Mouse (Mus musculus) layer of hippocampus, adult 9-10 months (tissue): Measurements from ENCODE around the gene Sorcs3.
A peak's percentile ranks its signal among the peaks of the same experiment; 100 is the strongest.

Source experiments
- DNase-seq: peaks from one replicate; pipeline ENCODE4 v3.0.0; 2022; ENCODE audit warnings: low spot score

Gene Sorcs3

DNA sequence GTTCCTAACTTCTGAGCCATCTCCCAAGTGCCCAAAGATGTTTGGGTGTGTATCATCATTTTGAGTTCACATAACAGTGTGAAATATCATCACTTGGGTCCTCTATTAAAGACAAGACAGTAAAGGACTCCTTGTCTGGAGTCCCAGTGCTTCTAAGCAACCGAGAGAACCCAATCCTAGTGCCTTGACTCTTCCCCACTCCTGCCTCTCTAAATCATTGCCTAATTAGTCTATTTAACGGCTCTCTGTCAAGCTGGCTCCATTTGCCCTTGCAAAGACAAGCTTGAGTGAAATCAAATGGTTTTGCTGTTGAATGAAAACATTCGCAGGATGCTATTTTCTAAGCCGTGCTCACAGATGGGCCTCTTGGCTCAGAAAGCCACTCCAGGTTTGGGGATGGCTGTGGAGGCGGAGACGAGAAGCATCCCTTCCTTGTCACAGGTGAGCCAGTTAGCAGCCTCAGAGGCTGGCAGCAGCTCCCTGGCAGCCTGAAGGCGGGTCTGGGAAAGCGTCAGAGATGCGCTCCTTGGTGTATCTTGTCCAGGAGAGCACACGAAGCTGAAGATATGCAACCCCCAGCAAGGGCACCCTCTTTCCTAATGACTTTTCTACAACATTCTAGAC lies 79.9 kb downstream of the Sorcs3 start:
- peak; percentile 25 for DNase-seq

DNA sequence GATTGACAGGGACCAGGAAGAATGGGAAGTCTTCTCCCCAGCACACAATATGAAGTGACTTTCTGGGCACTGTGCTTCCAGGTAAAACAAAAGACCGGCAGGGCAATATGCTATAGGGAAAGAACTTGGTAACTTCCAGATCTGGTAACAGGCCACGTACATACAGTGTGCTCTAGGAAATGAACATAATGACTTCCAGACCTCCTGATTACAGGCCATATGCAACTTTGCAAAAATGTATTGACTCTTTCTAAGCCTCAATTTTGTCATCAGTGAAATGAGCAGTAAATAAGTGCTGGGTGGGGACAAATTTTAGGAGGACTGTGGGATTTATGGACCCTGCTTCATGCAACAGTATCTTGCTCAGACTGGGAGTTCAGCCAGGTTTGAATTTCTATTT lies 88.4 kb downstream of the Sorcs3 start:
- no peak for DNase-seq

DNA sequence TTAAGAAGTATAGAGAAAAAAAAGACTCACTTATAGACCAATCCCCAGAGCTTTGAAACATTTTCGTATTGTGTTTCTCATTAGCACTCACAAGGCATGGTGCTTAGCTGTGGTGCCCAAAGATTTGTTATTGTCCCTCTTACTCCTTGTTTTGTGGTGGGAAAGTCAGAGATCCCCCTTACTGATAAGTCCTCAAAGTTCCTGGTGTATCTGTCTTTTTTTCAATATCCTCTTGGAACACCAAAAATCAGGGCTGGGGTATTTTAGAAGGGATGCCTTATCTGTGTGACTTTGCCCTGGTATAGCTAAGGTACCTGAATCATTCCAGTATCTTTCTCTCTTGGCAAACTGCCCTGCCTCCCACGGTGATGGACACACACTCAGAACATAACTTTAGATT lies 92.6 kb downstream of the Sorcs3 start:
- no peak for DNase-seq

DNA sequence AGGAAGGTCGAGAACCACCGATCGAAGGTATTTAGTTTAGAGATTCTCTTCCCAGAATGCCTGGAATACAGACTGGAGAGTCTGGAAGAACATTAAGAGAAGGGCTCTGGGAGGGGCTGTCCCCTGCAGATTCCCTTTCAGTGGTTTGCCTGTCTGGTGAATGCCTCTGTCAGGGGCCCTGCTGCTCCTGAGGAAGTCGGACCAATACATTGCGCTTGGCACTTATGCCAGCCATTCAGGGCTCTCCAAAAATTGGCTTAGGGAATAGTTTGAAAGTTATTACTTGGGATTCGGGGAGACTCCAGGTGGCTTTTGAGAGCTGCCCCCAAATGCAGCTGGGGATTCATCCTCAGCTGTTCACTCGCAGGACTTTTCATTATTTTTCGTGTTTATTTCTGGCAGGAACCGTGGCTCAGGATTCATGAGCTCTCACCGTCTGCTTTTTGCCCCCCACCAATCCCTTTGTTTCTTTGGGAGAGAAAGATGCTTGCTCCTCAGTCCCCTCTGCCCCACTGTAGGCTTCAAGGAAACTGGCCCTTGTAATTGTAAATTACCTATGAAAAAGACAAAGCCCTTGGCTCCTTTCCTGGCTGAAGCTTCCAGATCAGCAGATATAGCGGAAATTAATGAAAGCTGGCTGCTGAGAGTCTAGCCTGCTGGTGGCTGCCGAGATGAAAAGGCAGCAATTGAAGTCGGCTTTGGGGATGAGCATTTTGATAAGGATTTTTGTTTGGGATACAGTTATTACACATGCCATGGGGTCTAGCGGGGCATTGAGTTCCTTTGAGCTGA lies 94.8 kb downstream of the Sorcs3 start:
- no peak for DNase-seq

DNA sequence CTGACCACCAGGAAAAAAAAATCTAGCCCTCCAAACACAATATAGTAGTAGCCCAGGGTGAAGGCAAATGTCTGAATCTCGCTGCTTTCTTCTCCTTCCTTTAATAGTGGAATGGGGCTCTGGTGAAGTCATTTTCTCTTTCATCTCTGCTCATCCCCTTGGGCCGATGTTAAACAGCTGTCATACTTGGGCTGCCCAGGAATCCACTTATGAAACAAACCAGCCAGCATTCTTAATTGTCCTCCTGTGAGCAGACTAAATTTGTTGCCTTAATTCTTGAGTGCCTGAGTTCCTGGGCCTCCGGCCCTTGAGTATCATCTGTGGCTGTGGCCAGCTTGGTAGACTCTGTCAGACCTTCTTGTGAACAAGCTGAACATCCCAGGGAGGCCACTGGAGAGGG lies 95.5 kb downstream of the Sorcs3 start:
- DNase-seq = no peak

DNA sequence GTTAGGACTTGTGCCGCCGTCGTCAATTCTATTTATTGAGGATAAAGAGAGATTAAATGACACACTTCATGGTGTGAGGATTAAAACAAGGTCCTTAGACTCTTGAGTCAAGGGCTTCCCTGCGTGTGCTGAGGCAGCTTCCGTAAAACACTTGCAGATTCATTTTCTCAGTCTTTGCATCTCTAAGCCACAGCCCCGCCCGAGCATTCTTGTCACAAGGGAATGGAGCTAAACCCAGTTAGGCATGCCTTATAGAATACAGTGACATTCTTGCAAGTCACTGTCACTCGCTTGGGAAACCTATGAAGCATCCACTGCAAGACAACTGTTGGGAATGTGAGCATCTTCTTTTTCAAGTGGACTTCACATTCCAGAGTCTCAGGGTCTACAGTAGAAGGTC lies 102.5 kb downstream of the Sorcs3 start:
- DNase-seq = no peak

DNA sequence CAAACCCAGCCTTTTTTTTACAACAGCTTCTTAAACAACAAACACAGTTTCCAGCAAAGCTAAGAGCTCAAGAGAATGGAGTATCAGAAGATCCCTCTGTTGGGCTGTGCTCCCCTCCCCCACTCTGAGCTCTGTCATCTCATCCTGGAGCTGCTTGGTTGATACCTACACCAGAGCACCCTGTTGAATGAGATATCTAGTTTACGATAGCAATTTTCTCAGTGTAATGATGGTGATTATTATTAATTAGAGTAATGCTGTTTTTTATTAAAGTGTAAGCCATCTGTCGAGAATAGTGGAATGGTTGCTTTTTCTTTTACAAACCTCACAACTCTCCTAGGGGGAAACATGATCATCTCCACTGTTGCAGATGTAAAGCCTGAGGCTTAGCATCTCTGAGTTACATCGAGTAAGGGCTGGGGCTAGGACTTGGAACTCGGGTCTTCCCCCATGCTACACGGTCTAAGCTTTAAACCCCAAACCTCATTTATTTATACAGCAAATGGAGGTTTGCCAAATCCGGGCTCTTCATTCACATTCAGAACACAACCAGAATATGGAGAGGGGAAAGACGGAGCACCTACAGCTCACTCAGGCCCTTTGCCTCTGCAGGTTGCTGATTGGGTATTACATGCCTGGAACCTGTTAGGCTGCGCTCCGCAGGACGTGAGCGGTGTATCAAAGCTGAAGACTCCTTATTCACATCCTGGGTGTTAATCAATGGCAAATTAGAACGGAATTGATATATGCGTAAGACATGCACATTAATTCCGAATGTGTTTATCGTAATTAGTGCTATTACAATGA lies 103.9 kb downstream of the Sorcs3 start:
- no peak for DNase-seq

DNA sequence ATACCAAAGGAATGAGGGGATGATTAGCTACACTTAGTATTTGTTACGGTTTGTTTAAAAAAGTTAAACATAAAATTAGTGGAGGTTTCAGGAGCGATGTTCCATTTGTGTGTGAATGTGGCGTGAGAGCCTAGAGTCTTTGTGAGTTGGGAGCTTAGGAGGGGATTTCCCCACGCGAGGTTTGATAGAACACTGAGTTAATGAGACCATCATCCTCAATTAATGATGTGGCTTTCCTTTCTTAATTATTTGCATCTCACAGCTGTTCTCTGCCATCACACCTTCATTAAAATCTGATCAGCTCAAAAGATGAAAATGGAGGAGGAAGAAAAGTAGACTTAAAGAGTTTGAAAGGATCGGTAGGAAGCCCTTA lies 104.5 kb downstream of the Sorcs3 start:
- no peak for DNase-seq

DNA sequence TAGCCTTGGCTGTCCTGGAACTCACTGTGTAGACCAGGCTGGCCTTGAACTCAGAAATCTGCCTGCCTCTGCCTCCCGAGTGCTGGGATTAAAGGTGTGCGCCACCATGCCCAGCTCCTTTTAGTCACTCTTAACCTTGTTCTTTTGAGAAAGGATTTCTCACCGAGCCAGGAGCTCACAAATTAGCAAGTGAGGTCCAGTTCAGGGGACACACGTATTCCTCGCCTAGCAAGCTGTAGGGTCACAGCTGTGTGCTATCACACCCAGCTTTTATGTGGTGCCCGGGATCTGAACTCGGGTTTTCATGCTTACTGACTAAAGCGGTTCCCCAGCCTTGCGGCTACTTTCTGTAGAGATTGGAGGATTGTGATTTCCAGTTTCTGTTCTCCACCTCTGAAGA lies 108.0 kb downstream of the Sorcs3 start:
- no peak for DNase-seq

DNA sequence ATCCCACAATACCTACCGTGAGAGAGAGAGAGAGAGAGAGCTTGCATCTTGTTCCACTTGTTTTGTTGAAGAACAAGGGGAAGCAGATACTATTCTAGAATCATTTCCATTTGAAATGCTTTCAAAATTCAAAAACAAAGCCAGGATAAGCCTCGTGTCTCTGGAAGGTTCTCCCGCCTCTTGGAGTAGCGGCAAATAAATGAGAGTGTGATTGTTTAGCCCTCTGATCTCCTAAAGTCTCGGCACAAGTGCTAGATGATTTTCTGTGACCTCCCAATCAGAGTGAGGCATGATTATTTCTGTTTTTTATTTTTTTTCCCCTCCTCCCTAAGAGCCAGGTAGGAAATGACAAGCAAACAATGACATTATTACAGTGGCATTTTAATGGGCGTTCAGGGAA lies 121.3 kb downstream of the Sorcs3 start:
- DNase-seq = no peak

DNA sequence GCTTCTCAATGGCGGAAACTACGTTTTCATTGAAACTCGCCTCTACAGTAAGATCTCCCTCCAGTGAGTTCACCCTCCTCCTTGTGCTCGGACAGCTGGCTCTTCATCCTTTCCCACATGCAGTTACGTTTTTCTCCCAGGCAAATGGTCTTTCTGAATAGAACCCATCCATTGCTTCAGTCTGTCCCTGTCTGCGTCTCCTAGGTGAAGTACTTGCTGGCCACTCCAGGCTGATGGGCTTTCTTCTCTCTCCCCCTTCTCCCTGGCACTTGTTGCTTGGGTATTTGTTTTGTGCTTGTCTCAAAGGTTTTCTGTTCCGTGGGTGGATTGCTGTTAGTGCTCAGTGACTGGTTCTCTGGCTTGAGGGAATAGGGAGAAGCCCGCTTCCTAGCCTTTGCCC lies 122.3 kb downstream of the Sorcs3 start:
- no peak for DNase-seq

DNA sequence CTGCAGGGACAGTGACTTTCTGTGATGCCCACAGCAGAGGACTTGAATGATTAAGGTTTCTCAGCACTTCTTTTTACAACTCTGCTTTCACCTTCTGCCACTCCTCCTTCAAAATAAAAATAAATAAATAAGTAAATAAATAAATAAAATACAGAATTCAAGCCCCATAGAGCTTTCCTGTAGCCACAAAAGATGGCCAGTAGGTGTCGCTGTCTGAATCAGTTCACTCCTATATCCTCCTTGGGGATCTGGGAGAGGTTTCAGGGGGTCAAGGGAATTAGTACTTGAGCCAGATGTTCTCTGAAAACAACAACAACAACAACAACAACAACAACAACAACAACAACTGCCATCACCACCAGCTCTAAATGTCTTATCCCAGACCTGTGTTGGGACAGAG lies 125.8 kb downstream of the Sorcs3 start:
- no peak for DNase-seq

DNA sequence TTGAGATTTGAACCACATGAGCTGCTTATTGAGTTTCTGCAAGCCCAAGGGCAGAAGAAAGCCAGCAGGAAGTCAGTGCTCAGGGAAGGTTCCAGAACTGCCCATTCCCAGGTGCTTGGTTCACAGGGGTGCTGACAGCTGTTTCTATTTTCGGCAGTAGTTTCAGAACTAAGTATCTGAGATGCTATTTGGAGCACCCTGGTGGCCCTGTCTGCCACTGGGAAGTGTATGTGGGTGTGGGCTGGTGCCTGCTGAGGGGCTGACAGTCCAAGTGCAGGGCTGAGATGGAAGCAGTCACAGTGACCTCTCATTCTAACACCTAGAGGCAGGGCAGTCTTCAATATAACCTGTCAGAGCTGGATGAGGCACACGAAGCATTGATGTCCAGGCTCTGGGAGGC lies 127.3 kb downstream of the Sorcs3 start:
- DNase-seq = no peak

DNA sequence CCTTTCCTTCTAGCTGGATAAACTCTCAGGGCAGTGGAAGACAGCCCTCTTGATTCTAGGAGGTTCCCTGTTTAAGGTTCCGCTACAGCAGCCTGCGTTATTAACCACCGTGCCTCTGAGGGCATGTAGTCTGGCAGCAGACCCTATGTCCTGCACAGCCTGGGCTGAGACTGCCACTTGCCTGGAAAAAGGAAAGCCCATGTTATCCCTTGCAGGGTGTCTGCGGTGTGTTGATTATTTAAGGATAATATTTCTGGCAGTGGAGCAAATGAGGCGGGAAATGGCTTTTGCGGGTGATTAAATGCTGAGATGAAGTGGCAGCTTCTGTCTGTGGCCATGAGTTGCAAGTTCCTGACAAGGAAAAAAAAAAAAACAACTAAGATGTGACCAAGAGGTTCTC lies 131.6 kb downstream of the Sorcs3 start:
- no peak for DNase-seq

DNA sequence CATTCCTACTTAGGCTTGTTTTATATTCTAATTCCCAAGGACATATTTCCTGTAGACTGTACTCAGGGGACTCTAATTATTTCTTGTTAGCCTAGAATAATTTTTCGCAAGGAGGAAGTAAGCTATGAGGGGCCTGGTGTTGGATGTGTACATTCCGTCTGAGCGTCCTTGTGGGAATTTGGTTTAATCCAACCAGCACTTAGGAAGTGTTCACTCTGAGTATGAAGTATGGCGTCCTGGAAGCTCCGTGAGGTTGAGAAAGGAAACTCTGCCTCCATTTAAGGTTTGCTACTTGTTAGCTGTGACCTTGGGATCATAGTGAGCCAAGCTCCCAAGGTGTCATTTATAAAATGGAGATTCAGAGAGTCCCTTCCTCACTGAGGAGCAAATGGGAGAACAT lies 132.3 kb downstream of the Sorcs3 start:
- DNase-seq = no peak

DNA sequence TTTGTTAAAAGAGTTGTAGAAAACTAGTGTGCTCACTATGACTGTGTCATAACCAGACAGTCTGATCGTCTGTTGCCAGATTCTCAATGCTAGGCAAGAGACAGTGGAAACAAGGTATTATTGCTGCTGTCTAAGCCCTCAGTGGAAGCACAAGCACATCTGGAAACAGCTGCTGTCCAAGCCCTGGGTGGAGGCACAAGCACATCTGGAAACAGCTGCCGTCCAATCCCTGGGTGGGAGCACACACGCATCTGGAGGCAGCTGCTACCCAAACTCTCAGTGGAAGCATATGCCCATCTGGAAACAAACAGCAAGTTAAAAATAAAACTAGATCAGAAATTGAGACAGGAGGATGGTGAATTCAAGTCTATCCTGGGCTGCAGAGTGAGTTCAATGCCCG lies 136.9 kb downstream of the Sorcs3 start:
- DNase-seq = no peak

DNA sequence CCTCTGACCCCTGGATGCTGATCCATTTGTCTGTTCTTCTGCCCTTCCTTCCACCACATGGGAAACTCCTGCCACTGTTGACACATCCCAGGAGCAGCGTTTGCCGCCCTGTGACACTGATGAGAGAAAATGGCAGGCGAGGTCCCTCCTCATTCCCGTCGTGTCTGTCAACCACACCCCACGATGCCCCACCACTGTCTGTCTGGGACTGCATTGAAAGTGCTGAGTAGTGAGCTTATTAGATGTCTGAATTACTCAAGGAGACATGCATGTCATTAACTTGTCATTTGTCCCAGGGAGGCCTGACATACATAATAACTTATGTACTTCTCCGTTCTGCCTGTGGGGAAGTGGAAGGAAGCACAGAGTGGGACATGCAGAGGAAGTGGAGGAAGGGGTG lies 137.6 kb downstream of the Sorcs3 start:
- DNase-seq = no peak

DNA sequence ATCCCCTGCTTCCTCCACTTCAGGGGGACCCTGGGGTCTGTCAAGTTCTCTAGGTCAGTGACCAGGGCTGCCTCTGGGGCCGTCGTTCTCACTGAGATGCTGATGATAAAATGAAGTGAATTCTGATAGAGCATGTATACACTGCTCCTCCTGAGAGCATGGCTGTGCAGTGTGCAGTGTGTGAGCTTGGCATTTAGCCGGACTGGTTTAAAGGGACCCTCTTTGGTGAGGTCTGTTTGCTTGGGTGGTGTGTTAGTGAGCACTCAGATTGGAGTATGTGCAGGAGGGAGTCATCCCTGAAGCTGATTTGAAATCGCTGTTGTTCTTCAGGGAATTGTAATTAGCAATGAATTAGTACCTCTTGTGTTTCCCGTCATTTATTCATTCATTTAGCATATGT lies 141.3 kb downstream of the Sorcs3 start:
- DNase-seq = no peak

DNA sequence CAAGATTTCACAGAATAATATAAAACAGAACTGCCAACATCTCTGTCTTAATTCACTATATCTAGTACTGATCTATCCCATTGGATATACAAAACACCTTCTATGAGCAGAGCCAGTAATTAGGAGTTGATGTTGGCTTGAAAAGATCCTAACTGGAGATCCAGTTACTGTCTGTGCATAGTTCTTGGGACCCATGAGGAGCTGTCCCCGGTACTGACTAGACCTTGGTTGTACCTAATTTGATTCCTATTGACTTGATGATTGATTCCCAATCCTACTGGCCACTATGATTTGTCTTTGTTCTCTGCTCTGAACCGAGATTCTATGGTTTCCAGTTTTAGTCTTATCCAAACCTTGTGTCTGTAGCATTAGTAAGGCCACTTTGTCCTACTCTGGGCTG lies 151.0 kb downstream of the Sorcs3 start:
- no peak for DNase-seq

DNA sequence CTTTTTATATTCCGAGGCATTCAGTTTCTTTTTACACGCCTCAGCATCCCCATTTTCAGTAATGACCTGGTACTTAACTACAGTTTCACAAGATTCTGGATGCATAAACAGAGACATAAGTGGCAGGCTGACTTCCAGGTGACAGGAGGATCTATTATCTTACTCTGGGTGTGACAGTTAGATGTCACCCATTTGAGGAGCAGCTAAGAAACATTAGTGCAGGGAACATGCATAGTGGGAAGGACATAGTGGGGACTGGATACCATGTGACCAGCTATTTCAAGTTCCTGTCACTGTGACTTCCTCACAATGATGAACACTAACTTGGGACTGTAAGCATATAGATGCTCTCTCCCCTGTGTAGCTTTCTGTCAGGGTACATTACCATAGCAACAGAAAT lies 156.3 kb downstream of the Sorcs3 start:
- DNase-seq = no peak

DNA sequence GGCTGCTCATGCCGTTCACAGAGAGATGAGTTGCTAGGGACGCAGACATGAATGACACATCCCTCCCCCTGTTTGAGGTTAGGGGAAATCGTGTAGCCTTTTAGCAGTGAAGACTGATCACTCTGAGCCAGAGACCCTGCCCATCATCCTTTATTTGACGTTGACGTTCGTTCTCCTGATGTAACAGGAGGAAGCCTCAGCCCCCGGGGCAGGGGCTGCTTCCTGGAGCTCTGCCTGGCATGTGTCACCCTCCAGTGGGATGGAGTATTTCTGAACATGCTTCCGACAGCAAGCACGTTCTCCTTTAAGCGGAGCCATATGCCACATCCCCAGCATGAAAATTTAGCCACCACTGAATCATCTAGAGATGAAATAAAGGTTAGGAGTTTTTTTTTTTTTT lies 162.2 kb downstream of the Sorcs3 start:
- peak; percentile 13 for DNase-seq

DNA sequence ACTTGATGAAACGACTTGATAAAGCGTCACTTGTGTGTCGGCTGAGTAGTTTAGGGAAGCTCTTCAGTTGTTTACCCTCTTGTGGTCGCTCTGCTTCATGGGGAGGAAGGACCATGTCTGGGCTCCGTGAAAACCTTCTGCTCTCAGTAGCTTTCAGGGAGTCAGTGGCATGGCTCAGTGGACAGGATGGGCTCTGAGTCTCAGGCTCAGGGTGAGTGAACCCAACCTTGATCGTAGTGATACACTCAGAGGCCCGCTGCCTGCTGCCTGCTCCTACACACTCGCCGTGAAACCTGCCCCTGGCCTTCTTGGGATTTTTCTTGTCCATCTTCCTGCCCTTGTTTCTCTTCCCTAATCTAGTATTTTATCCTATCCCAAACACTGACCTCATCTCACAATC lies 166.0 kb downstream of the Sorcs3 start:
- no peak for DNase-seq

DNA sequence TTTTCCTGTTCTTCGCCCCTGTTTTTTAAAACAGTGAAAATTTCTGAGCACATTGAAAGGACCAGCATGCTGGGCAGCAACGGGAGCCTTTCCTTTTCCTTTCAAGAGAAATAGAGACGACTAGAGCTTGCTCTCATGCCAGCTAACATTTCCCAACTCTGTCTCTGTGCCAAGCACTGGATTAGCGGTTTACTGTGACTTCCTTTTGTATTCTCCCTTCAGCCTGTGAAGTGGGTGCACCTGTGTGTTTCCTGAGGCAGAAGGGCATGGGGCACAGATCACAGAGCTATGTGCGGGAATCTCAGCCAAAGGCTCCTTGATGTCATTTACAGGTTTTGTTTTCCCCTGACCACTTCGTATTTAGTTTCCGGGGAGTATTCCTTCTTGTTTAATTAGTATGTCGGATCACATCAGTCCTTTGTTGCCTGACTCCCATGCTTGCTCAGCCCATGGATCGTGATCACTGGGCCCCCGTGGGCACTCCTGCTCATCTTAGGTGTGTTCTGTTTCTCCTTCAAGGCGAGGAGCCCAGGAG lies 172.2 kb downstream of the Sorcs3 start:
- DNase-seq = no peak
